Mouse (Mus musculus): ENCODE measurements around the gene Taf3. TPM values are rescaled to one million over a fixed set of nuclear protein-coding genes. Genes with fewer than 3 reads are reported as not detected.

The Taf3 gene
- total RNA-seq, 1 experiment = 7.8 TPM

- peak; percentile 45; the same call in 1 of the 2 replicates for TF ChIP-seq ZNF384 (IDR thresholded peaks at IDR 0.05; ENCODE audit: low read depth, low read length)
- no peak for TF ChIP-seq MAFK (IDR thresholded peaks at IDR 0.05; ENCODE audit: insufficient read depth, low read depth, low read length)
- Histone ChIP-seq H3K4me1 (ENCODE audit: control insufficient read depth in 2 of 2, insufficient read depth in 2 of 2, low read length in 2 of 2, poor library complexity in 1 of 2) (peaks cover 0 to 14% of the 10 kb centered on the region in 2 experiments; a peak in 2 of 4 replicates), H3K36me3 (ENCODE audit: control insufficient read depth, insufficient read depth, low read length, poor library complexity, severe bottlenecking) (no peaks in the 10 kb centered on the region), H3K9me3 (ENCODE audit: control insufficient read depth, insufficient read depth, low read depth, low read length) (no peaks in the 10 kb centered on the region), H3K4me3 (ENCODE audit: insufficient read depth in 1 of 2, low read depth in 1 of 2, low read length in 2 of 2, poor library complexity in 1 of 2, severe bottlenecking in 1 of 2) (peak overlapping the region; percentile 44 to 58), H3K27ac (ENCODE audit: insufficient read depth, low read depth, low read length, poor library complexity, severe bottlenecking) (no peak overlapping the region), H3K9ac (ENCODE audit: insufficient read depth, low read depth, low read length, poor library complexity, severe bottlenecking) (no peak overlapping the region)
- no peak for DNase-seq (ENCODE audit: low read depth, low spot score)
- in situ Hi-C loops (cut with MboI; ENCODE audit: low sequenced_read_pairs in 2 of 2, unreplicated experiment in 2 of 2) = no loop called here
These were observed 170.3 kb downstream of the Taf3 start for GRCm38 (mm10) chr2:9877966-9878563.

DNA sequence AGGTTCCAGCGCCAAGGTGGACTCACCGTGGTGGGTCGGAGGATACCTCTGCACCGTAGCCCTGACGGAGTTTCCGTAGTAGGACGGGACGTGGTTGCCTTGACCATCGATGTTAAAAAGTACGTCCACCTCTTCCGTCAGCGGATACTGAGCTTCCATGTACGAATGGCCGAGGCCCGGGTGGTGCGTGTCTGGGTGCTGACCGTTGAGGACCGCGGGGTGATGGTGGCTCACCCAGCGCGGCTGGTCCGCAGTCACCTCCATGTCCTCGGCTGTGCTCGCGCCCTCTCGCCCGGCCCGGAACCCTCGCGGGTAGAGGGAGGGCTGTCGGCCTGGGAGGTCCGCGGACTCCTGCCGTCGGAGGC lies 171.1 kb downstream of the Taf3 start:
- H3K36me3 ChIP-seq (ENCODE audit: control insufficient read depth, insufficient read depth, low read length, poor library complexity, severe bottlenecking) = no peaks in the 10 kb centered on the region
- peak overlapping the region; percentile 24 to 43; a peak in 3 of 4 replicates for H3K4me3 ChIP-seq (ENCODE audit: insufficient read depth in 1 of 2, low read depth in 1 of 2, low read length in 2 of 2, poor library complexity in 1 of 2, severe bottlenecking in 1 of 2)
- TF ChIP-seq HCFC1 (IDR thresholded peaks at IDR 0.05; ENCODE audit: borderline replicate concordance, insufficient read depth, low read length) = no peak
- TF ChIP-seq ZC3H11A (IDR thresholded peaks at IDR 0.05; ENCODE audit: borderline replicate concordance, low read depth, low read length) = no peak
- TF ChIP-seq ZNF384 (IDR thresholded peaks at IDR 0.05; ENCODE audit: low read depth, low read length) = no peak
- TF ChIP-seq MAFK (IDR thresholded peaks at IDR 0.05; ENCODE audit: insufficient read depth, low read depth, low read length) = no peak
- in situ Hi-C loops (cut with MboI; ENCODE audit: low sequenced_read_pairs in 2 of 2, unreplicated experiment in 2 of 2) = no loop called here
- peak overlapping the region; percentile 26; the same call in 1 of the 2 replicates for H3K9ac ChIP-seq (ENCODE audit: insufficient read depth, low read depth, low read length, poor library complexity, severe bottlenecking)
- no peaks in the 10 kb centered on the region for H3K9me3 ChIP-seq (ENCODE audit: control insufficient read depth, insufficient read depth, low read depth, low read length)
- DNase-seq (ENCODE audit: low read depth, low spot score) = no peak
- peaks cover 0 to 15% of the 10 kb centered on the region in 2 experiments; a peak in 2 of 4 replicates for H3K4me1 ChIP-seq (ENCODE audit: control insufficient read depth in 2 of 2, insufficient read depth in 2 of 2, low read length in 2 of 2, poor library complexity in 1 of 2)
- H3K27ac ChIP-seq (ENCODE audit: insufficient read depth, low read depth, low read length, poor library complexity, severe bottlenecking) = no peak overlapping the region

DNA sequence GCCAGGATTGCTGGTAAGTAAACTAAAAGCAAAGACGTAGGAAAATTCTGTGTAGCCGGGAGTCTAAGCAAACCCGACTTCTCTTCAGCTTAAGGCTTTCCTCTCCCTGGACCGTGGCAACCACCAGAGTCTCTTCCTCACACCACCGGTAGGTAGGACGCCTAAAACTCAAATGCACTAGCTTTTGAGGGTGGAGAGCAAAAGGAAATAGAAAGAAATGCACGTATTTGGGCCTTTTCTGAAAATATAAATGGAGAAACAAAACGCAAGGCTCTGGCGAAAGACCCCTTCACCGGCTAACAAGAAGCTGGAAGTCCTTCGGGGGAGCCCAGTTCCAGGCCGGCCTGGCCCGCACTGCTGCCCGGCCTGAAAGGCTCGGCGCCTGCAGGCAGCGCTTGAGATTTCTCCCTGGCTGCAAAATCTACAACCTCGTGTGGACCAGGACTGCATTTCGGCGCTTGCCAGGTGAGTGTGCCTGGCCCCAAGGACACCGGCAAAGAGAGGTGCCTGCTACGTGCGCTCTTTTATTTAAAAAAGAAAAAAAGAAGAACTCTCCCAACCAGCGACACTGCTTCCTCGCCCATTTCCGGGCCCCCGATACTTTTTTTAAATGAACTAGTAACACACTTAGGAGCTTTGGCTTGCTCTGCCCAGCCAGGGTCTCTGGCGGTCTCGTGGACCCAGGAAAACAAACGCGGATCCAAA lies 171.6 kb downstream of the Taf3 start:
- TF ChIP-seq ZNF384 (IDR thresholded peaks at IDR 0.05; ENCODE audit: low read depth, low read length) = no peak
- no peak for TF ChIP-seq ZC3H11A (IDR thresholded peaks at IDR 0.05; ENCODE audit: borderline replicate concordance, low read depth, low read length)
- TF ChIP-seq CHD2 (IDR thresholded peaks at IDR 0.05; ENCODE audit: low read depth, low read length) = no peak
- DNase-seq (ENCODE audit: low read depth, low spot score) = no peak
- H3K36me3 ChIP-seq (ENCODE audit: control insufficient read depth, insufficient read depth, low read length, poor library complexity, severe bottlenecking) = no peaks in the 10 kb centered on the region
- H3K27ac ChIP-seq (ENCODE audit: insufficient read depth, low read depth, low read length, poor library complexity, severe bottlenecking) = no peak overlapping the region
- peak overlapping the region; percentile 26; the same call in 1 of the 2 replicates for H3K9ac ChIP-seq (ENCODE audit: insufficient read depth, low read depth, low read length, poor library complexity, severe bottlenecking)
- in situ Hi-C loops (cut with MboI; ENCODE audit: low sequenced_read_pairs in 2 of 2, unreplicated experiment in 2 of 2) = no loop called here
- H3K4me3 ChIP-seq (ENCODE audit: insufficient read depth in 1 of 2, low read depth in 1 of 2, low read length in 2 of 2, poor library complexity in 1 of 2, severe bottlenecking in 1 of 2) = peak overlapping the region; percentile 24 to 43; a peak in 3 of 4 replicates
- no peaks in the 10 kb centered on the region for H3K9me3 ChIP-seq (ENCODE audit: control insufficient read depth, insufficient read depth, low read depth, low read length)
- H3K4me1 ChIP-seq (ENCODE audit: control insufficient read depth in 2 of 2, insufficient read depth in 2 of 2, low read length in 2 of 2, poor library complexity in 1 of 2) = peaks cover 0 to 14% of the 10 kb centered on the region in 2 experiments; a peak in 2 of 4 replicates

- Histone ChIP-seq H3K4me3 (ENCODE audit: insufficient read depth in 1 of 2, low read depth in 1 of 2, low read length in 2 of 2, poor library complexity in 1 of 2, severe bottlenecking in 1 of 2) (no peak overlapping the region), H3K4me1 (ENCODE audit: control insufficient read depth in 2 of 2, insufficient read depth in 2 of 2, low read length in 2 of 2, poor library complexity in 1 of 2) (peaks cover 0 to 7% of the 10 kb centered on the region in 2 experiments; a peak in 1 of 4 replicates), H3K9me3 (ENCODE audit: control insufficient read depth, insufficient read depth, low read depth, low read length) (no peaks in the 10 kb centered on the region), H3K36me3 (ENCODE audit: control insufficient read depth, insufficient read depth, low read length, poor library complexity, severe bottlenecking) (no peaks in the 10 kb centered on the region), H3K9ac (ENCODE audit: insufficient read depth, low read depth, low read length, poor library complexity, severe bottlenecking) (no peak overlapping the region), H3K27ac (ENCODE audit: insufficient read depth, low read depth, low read length, poor library complexity, severe bottlenecking) (no peak overlapping the region)
- no peak for DNase-seq (ENCODE audit: low read depth, low spot score)
- in situ Hi-C loops (cut with MboI; ENCODE audit: low sequenced_read_pairs in 2 of 2, unreplicated experiment in 2 of 2) = no loop called here
- TF ChIP-seq MAFK (IDR thresholded peaks at IDR 0.05; ENCODE audit: insufficient read depth, low read depth, low read length) = no peak
- TF ChIP-seq ZNF384 (IDR thresholded peaks at IDR 0.05; ENCODE audit: low read depth, low read length) = no peak
- TF ChIP-seq HCFC1 (IDR thresholded peaks at IDR 0.05; ENCODE audit: borderline replicate concordance, insufficient read depth, low read length) = no peak
- TF ChIP-seq CHD2 (IDR thresholded peaks at IDR 0.05; ENCODE audit: low read depth, low read length) = no peak
- TF ChIP-seq ZC3H11A (IDR thresholded peaks at IDR 0.05; ENCODE audit: borderline replicate concordance, low read depth, low read length) = no peak
These were observed 172.6 kb downstream of the Taf3 start for GRCm38 (mm10) chr2:9875676-9876357.

Data from ES-E14 (cell line).